Mouse (Mus musculus): ENCODE results near the gene Uba7.
A peak's percentile ranks its signal among the peaks of the same experiment; 100 is the strongest.

Uba7 gene

GRCm38 (mm10) chr9:107962916-107963315 lies 12.4 kb upstream of the Uba7 start:
- no peak for DNase-seq

- DNase-seq = peak; percentile 72
These were observed 11.6 kb upstream of the Uba7 start for GRCm38 (mm10) chr9:107963700-107964099.

GRCm38 (mm10) chr9:107964681-107965080 lies 10.6 kb upstream of the Uba7 start:
- no peak for DNase-seq

GRCm38 (mm10) chr9:107966676-107967075 lies 8.6 kb upstream of the Uba7 start:
- DNase-seq = no peak

GRCm38 (mm10) chr9:107967437-107967836 lies 7.9 kb upstream of the Uba7 start:
- DNase-seq = no peak

GRCm38 (mm10) chr9:107968531-107968930 lies 6.8 kb upstream of the Uba7 start:
- DNase-seq = no peak

- no peak for DNase-seq
These were observed 5.0 kb upstream of the Uba7 start for GRCm38 (mm10) chr9:107970311-107970710.

- DNase-seq = no peak
These were observed 3.4 kb upstream of the Uba7 start for GRCm38 (mm10) chr9:107971690-107972541.

GRCm38 (mm10) chr9:107974491-107975171 lies 674 bp upstream of the Uba7 start:
- no peak for DNase-seq

GRCm38 (mm10) chr9:107978815-107979214 lies 3.5 kb downstream of the Uba7 start:
- no peak for DNase-seq

- DNase-seq = peak; percentile 28
These were observed 6.6 kb downstream of the Uba7 start for GRCm38 (mm10) chr9:107981684-107982605.

GRCm38 (mm10) chr9:107982681-107983346 lies 7.5 kb downstream of the Uba7 start, which contains the start of gene Gm20661:
Gene Gm20661, plus strand, starts transcription at chr9:107983058.
- peak; percentile 76 for DNase-seq

- peak; percentile 54 for DNase-seq
These were observed 8.2 kb downstream of the Uba7 start for GRCm38 (mm10) chr9:107983421-107983890.

GRCm38 (mm10) chr9:107984052-107984753 lies 8.9 kb downstream of the Uba7 start:
- peak; percentile 22 for DNase-seq

GRCm38 (mm10) chr9:107984754-107985055 lies 9.4 kb downstream of the Uba7 start:
- no peak for DNase-seq

- peak; percentile 95 for DNase-seq
These were observed 10.1 kb downstream of the Uba7 start, which contains the start of gene Inka1 for GRCm38 (mm10) chr9:107985131-107986119. Gene Inka1, minus strand, starts transcription at chr9:107985879.

- DNase-seq = peak; percentile 85
These were observed 11.1 kb downstream of the Uba7 start for GRCm38 (mm10) chr9:107986376-107986775.

GRCm38 (mm10) chr9:107987950-107988349 lies 12.6 kb downstream of the Uba7 start:
- no peak for DNase-seq

- no peak for DNase-seq
These were observed 16.9 kb downstream of the Uba7 start, which contains the start of gene Cdhr4 for GRCm38 (mm10) chr9:107992197-107992596. Gene Cdhr4, plus strand, starts transcription at chr9:107992497.

- DNase-seq = peak; percentile 52
These were observed 17.7 kb downstream of the Uba7 start for GRCm38 (mm10) chr9:107993013-107993412.
